15 mouse cellular contexts compared by ENCODE assay signal in the genomic region with DNA sequence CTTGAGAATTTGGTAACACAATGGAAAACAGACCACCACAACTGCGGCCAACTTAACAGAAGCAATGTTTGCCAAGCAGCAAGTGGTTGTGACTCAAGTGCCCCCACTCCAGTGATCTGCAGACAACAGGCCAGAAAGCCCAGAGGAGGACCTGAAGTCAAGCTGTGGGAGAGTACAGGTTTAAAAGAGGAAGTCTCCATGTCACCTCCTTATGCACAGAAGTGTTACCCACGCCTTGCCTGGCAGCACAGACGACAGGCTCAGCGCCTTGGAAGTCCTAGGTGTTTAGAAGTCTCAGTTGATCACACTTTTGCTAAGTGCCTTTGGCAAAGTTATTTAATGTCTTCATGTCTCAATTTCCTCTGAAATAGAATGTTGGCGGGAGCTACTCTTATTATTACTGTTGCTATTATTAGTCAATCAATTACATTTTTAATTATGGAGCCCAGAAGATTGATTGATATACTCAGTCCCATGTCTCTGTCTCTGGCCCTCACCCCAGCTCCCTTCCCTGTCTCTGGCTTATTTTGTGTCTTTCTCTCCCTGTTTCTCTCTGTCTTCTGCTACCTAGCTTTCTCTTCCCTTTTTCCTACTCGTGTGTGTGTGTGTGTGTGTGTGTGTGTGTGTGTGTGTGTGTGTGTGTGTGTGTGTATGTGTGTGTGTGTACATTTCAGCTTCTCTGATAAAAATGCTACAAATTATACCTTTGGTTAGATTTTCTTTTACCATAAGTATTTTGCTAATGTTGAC.
"Had no signal": no experiment of that assay in that cellular context is flagged by ENCODE, and none has a peak within 500 bp of the region (broad histone marks: within the 10 kb centered on the region; RNA-seq: fewer than 3 reads in every experiment).

No protein-coding gene starts in this region.

- H3K4me3 ChIP-seq: kidney, embryonic 15.5 days; limb, embryonic 10.5 days; liver, embryonic 15.5 days; midbrain, embryonic 12.5 days; myocyte; neural tube, embryonic 15.5 days had no signal

- H3K36me3 ChIP-seq: kidney, embryonic 15.5 days; limb, embryonic 10.5 days; liver, embryonic 15.5 days; midbrain, embryonic 12.5 days; neural tube, embryonic 15.5 days had no signal

- H3K27me3 ChIP-seq: kidney, embryonic 15.5 days; liver, embryonic 15.5 days; midbrain, embryonic 12.5 days; neural tube, embryonic 15.5 days had no signal

- H3K27ac ChIP-seq: kidney, embryonic 15.5 days; limb, embryonic 10.5 days; liver, embryonic 15.5 days; midbrain, embryonic 12.5 days; neural tube, embryonic 15.5 days; stomach, postnatal 0 days had no signal

- ATAC-seq: intestine, embryonic 16.5 days had no signal

- H3K9me3 ChIP-seq: kidney, embryonic 15.5 days; limb, embryonic 10.5 days; liver, embryonic 15.5 days; midbrain, embryonic 12.5 days; neural tube, embryonic 15.5 days had no signal

- H3K4me1 ChIP-seq: kidney, embryonic 15.5 days; limb, embryonic 10.5 days; liver, embryonic 15.5 days; midbrain, embryonic 12.5 days; neural tube, embryonic 15.5 days had no signal

- H3K4me2 ChIP-seq: kidney, embryonic 15.5 days; liver, embryonic 11.5 days; liver, embryonic 15.5 days; midbrain, embryonic 12.5 days; neural tube, embryonic 15.5 days had no signal

- H3K9ac ChIP-seq: kidney, embryonic 15.5 days; liver, embryonic 15.5 days; midbrain, embryonic 12.5 days; neural tube, embryonic 15.5 days had no signal

- DNase-seq: kidney, adult 2 months; kidney, postnatal 14 days; right cerebral cortex, adult 18-20 months; right cerebral cortex, postnatal 25 days; thymus, adult 18-20 months; thymus, postnatal 14 days had no signal
